Mouse (Mus musculus) lung, embryonic 15.5 days (tissue): ENCODE results near the gene Gm28434. TPM values are rescaled to one million over a fixed set of nuclear protein-coding genes. Genes with fewer than 3 reads are reported as not detected.

Experiments used
- ATAC-seq: fragments of 200-750 bp; cut with Nextera tagmentation; 2 replicates; pipeline ENCODE4 v1.8.0; 2017; ENCODE audit warnings: moderate number of reproducible peaks, borderline replicate concordance; ENCODE audit not compliant: low FRiP score, low TSS enrichment; ENCODE audit errors: extremely low read depth
- H3K27ac ChIP-seq: fragments of 300-500 bp; sonication (generic); 2 replicates; pipeline ENCODE4 v1.5.1; 2015; ENCODE audit warnings: moderate library complexity, mild to moderate bottlenecking, inconsistent platforms
- H3K27me3 ChIP-seq: fragments of 300-500 bp; sonication (generic); 2 replicates; pipeline ENCODE4 v1.6.1; 2015; ENCODE audit warnings: inconsistent platforms
- H3K36me3 ChIP-seq: fragments of 300-500 bp; sonication (generic); 2 replicates; pipeline ENCODE4 v1.6.1; 2015; ENCODE audit warnings: inconsistent platforms
- H3K4me1 ChIP-seq: fragments of 300-500 bp; sonication (generic); 2 replicates; pipeline ENCODE4 v1.6.1; 2015; ENCODE audit warnings: inconsistent platforms
- H3K4me2 ChIP-seq: fragments of 300-500 bp; sonication (generic); 2 replicates; pipeline ENCODE4 v1.6.1; 2015; ENCODE audit warnings: inconsistent platforms, mild to moderate bottlenecking, moderate library complexity
- H3K4me3 ChIP-seq: fragments of 300-500 bp; sonication (generic); 2 replicates; pipeline ENCODE4 v1.5.1; 2015; ENCODE audit warnings: mild to moderate bottlenecking, inconsistent platforms
- H3K9ac ChIP-seq: fragments of 300-500 bp; sonication (generic); 2 replicates; pipeline ENCODE4 v1.6.1; 2015; ENCODE audit warnings: inconsistent platforms
- H3K9me3 ChIP-seq: fragments of 300-500 bp; sonication (generic); 2 replicates; pipeline ENCODE4 v1.6.1; 2016; ENCODE audit warnings: inconsistent platforms
- WGBS: fragments of 180-500 bp; shearing (Covaris S2); methylation state at CpG from one replicate; pipeline ENCODE4 v1.1.7; 2015; 5-methylcytosine and 5-hydroxymethylcytosine counted together
- polyA plus RNA-seq: library from polyadenylated mRNA; unstranded; fragments of >200 nt; fragmentation: Nextera tagmentation; extraction: Ambion mirVana; gene quantifications from 2 replicates; pipeline ENCODE4 v1.2.1, GENCODE M21; 2015

The Gm28434 gene
- polyA plus RNA-seq: not detected in 2 replicates

DNA sequence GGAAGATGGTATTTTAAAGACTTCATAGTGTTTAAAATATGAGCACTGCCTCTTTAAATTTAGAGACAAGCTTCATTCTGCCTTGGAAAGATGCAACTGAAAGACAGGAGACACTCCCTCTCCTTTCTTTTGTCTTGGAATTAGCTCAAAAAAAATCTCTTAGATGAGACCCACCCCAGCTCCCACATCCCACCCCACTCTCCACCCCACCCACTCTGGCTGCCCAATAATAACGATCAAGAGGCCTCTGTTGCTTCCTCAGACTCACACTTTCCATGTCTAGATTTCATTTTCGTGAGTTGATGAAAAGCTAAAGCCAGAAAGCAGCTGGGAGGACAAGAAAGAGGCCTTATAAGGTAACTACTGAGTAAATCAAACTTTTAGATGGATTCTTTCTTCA lies at the start of gene Gm28434, which contains the start of gene 2310003L06Rik:
Gm28434 (plus strand) TSS at position 317 of the 400 bp plus-strand sequence.
2310003L06Rik (plus strand) TSS at position 259 of the 400 bp plus-strand sequence.
- Histone ChIP-seq H3K27ac (no peak within 1 kb of the TSS), H3K36me3 (no peaks in the 10 kb centered on the region), H3K9ac (no peak within 1 kb of the TSS), H3K9me3 (no peaks in the 10 kb centered on the region), H3K4me3 (no peak within 1 kb of the TSS), H3K4me2 (no peak within 1 kb of the TSS), H3K27me3 (no peaks in the 10 kb centered on the region), H3K4me1 (no peaks in the 10 kb centered on the region)
- 63% methylated on average over 2 of the region's 2 CpGs for WGBS
- no peak for ATAC-seq

DNA sequence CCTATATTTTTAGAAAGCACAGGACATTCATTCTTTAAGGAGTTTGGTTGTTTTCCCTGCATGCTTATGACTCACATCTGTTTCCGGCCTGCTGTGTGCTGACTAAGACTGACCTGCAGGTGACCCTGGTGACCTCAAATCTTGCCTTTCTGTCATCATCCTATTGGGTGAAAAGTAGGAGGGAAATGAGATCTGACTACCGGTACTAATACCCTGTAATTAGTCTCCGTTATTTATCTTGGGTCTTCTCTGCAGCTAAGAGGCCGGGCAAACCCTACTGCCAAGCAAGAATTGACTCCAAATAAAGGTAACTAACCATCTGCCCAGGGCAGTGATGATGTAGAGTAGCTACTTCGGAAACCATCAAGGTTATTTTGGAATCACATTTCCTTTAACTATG lies 43.9 kb upstream of the Gm28434 start, which contains the start of gene Csn3:
Csn3 (plus strand) TSS at position 208 of the 400 bp plus-strand sequence.
- Histone ChIP-seq H3K4me2 (no peak within 1 kb of the TSS), H3K9me3 (no peaks in the 10 kb centered on the region), H3K27ac (no peak within 1 kb of the TSS), H3K27me3 (no peaks in the 10 kb centered on the region), H3K4me1 (no peaks in the 10 kb centered on the region), H3K4me3 (no peak within 1 kb of the TSS), H3K9ac (no peak within 1 kb of the TSS), H3K36me3 (no peaks in the 10 kb centered on the region)
- no peak for ATAC-seq
- WGBS: 38% methylated on average over 5 of the region's 5 CpGs

DNA sequence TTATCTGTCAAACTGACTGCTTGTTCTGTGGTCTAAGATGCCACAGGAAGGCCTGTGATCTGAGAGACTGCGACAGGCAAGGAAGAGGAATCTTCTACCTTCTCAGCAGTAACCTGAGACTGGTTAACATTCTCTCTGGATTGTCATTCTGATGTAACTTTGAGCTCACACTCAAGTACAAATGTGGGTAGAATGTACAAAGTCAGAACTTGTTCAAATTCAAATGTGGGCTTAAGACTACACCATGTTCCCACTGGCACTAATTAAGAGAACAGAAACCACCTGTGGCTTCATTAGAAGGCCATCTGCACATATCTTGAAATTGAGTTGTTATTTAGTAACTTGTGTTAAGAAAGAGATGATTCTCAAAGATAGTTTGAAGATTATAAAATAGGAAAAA lies 37.7 kb upstream of the Gm28434 start:
- Histone ChIP-seq H3K4me3 (no peak overlapping the region), H3K4me2 (no peak overlapping the region)
- WGBS: 59% methylated on average over 1 of the region's 1 CpGs

DNA sequence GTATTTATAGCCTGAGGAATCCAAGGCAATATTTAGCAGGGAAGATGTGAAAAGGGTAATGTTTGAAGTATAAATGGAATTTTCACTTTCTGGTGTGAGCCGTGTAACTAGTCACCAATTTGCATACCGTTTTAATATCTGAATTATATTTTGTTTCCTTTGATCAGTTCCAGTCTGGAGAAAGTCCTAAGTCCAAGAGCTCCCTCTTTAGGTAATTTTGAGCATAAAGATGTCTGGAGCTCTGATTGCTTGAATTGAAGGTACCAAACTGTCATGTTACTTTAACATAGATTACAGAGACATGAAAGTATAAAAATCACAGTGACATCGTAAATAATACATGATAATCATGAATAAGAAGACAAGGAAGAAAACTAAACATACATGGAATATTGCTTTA lies 28.6 kb upstream of the Gm28434 start:
- H3K27ac ChIP-seq: no peak overlapping the region
- no peak overlapping the region for H3K4me2 ChIP-seq
- no peak overlapping the region for H3K4me3 ChIP-seq
- no peaks in the 10 kb centered on the region for H3K9me3 ChIP-seq
- no peaks in the 10 kb centered on the region for H3K36me3 ChIP-seq
- no peaks in the 10 kb centered on the region for H3K4me1 ChIP-seq
- no peak for ATAC-seq
- 35% methylated on average over 3 of the region's 3 CpGs for WGBS
- H3K9ac ChIP-seq: no peak overlapping the region
- H3K27me3 ChIP-seq: no peaks in the 10 kb centered on the region

More for the DNA sequence above, 37.7 kb upstream of the Gm28434 start:
- no peaks in the 10 kb centered on the region for H3K9me3 ChIP-seq
- no peaks in the 10 kb centered on the region for H3K36me3 ChIP-seq
- no peaks in the 10 kb centered on the region for H3K4me1 ChIP-seq
- no peak for ATAC-seq
- H3K9ac ChIP-seq: no peak overlapping the region
- H3K27ac ChIP-seq: no peak overlapping the region
- no peaks in the 10 kb centered on the region for H3K27me3 ChIP-seq

DNA sequence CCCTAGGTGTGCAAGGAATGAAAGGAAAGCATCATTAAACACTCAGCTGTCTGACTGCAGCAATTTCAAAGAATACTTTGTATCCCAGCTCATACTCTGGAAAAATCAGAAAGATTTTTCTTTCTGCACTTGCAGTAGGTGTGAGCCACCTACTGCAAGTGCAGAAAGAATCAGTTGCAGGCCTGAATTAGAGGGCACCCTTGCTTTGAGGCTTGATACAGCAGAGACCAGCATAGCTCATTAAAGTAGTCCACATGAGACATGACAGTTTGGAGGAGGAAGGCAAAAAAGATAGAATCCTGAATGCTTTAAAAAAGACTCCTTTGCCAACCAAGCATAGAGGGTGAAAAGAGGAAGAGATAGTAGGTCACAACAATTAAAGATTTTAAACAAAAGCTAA lies 26.8 kb upstream of the Gm28434 start:
- H3K4me3 ChIP-seq: no peak overlapping the region
- no peaks in the 10 kb centered on the region for H3K4me1 ChIP-seq
- no peaks in the 10 kb centered on the region for H3K27me3 ChIP-seq
- no peaks in the 10 kb centered on the region for H3K36me3 ChIP-seq
- no peak for ATAC-seq
- no peak overlapping the region for H3K4me2 ChIP-seq
- H3K27ac ChIP-seq: no peak overlapping the region
- no peak overlapping the region for H3K9ac ChIP-seq
- no peaks in the 10 kb centered on the region for H3K9me3 ChIP-seq

DNA sequence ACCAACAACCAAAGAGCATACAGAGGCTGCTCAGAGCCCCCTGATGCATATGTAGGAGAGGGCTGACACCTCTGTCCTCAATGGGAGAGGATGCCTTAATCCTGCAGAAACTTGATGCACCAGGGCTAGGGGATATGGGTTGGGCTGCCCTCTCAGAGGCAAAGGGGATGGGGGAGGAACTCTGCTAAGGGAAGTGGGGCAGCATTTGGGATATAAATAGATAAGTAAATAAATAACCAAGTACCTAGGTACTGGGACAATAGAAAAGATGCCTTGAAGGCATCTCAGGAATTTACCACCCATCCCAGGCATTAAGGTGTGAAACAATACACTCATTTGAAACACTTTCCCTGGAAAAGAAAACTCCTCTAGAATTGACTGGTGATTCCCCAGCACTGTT lies 17.5 kb upstream of the Gm28434 start:
- no peak overlapping the region for H3K4me2 ChIP-seq
- no peaks in the 10 kb centered on the region for H3K9me3 ChIP-seq
- H3K36me3 ChIP-seq: no peaks in the 10 kb centered on the region
- no peaks in the 10 kb centered on the region for H3K4me1 ChIP-seq
- H3K4me3 ChIP-seq: no peak overlapping the region
- ATAC-seq: no peak
- no peak overlapping the region for H3K9ac ChIP-seq
- H3K27ac ChIP-seq: no peak overlapping the region
- no peaks in the 10 kb centered on the region for H3K27me3 ChIP-seq

DNA sequence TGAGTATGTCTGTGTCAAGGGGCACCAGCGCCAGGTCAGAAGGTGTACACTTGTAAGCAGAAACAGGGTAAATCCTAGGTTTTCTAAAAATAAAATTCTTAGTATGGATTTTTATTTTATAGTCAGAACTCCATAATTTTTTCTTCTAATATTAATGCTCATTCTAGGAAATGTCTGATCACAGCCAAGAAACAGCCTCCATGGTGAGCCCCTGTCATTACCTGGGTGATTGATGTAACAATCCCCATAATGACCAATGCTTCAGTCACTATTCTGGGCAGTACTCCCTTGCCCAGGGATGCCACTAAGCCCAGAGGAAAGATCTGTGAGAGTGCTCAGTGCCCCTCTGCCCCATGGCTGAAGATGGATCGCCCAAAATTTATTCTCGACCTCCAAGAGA lies 9.8 kb downstream of the Gm28434 start, which contains the start of gene Cabs1:
Cabs1 (plus strand) TSS at position 301 of the 400 bp plus-strand sequence.
- ATAC-seq: no peak
- no peak within 1 kb of the TSS for H3K9ac ChIP-seq
- H3K36me3 ChIP-seq: no peaks in the 10 kb centered on the region
- H3K27me3 ChIP-seq: no peaks in the 10 kb centered on the region
- H3K4me1 ChIP-seq: no peaks in the 10 kb centered on the region
- no peak within 1 kb of the TSS for H3K4me3 ChIP-seq
- H3K27ac ChIP-seq: no peak within 1 kb of the TSS
- H3K4me2 ChIP-seq: no peak within 1 kb of the TSS
- WGBS: 68% methylated on average over 3 of the region's 3 CpGs
- H3K9me3 ChIP-seq: no peaks in the 10 kb centered on the region

DNA sequence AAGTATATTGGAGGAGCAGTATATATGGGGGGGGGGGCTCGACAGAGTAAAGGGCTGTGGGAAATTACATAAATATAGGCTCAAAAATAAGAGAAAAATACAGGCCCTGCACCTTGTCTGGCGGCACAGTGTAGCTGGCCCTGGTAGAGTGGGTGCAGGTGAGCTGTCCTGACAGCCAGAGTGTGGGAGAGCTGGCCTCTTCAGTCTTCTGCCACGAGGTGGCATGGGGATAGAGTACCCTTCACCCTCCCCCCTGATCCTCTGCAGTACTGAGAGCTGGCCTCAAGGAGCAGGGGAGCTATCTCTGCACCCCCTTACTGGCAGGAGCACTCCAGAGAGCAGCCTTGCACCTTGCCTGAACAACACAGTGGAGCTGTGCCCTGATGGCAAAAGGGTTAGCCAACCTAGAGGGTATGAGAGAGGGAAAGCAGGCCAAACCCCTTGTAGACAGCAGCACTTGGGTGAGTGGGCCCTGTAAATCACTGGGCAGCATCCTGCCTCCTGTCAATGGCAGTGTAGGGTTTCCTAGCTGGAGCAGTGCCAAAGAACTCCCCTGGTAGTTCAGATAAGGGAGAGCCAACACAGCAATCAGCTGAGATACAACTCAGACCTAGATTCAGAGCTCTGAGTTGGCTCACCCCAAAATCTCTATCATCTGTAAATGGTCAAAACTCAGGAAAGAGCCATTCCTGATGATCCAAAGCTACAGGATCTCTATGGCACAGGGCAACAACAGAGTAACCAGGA lies 13.3 kb downstream of the Gm28434 start:
- 58% methylated on average over 3 of the region's 3 CpGs for WGBS
- no peaks in the 10 kb centered on the region for H3K9me3 ChIP-seq
- H3K4me2 ChIP-seq: no peak overlapping the region
- H3K27me3 ChIP-seq: no peaks in the 10 kb centered on the region
- no peaks in the 10 kb centered on the region for H3K4me1 ChIP-seq
- ATAC-seq: no peak
- H3K4me3 ChIP-seq: no peak overlapping the region
- H3K9ac ChIP-seq: no peak overlapping the region
- H3K36me3 ChIP-seq: no peaks in the 10 kb centered on the region
- no peak overlapping the region for H3K27ac ChIP-seq

DNA sequence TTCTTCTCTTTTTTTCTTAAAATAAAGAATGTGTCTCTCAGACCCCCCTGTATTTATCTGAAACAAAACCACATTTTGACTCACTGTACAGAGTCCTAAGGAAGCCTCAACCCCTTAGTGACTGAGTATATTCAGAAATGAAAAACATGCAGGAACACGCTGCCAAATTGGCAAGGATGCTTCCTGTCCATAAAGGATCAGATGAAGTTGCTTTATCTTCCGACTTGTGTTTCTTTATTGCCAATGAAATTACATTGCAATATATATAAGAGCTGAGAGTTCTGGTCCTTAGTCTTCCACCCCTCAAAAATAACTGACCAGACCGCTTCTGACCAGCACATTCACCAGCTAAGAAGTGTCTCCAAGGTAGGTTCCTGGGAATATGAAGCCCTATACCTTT lies 32.9 kb downstream of the Gm28434 start, which contains the start of gene Smr3a:
Smr3a (plus strand) TSS at position 301 of the 400 bp plus-strand sequence.
- no peak within 1 kb of the TSS for H3K9ac ChIP-seq
- H3K4me1 ChIP-seq: no peaks in the 10 kb centered on the region
- no peak within 1 kb of the TSS for H3K4me2 ChIP-seq
- no peaks in the 10 kb centered on the region for H3K9me3 ChIP-seq
- ATAC-seq: no peak
- H3K27ac ChIP-seq: no peak within 1 kb of the TSS
- H3K36me3 ChIP-seq: no peaks in the 10 kb centered on the region
- H3K4me3 ChIP-seq: no peak within 1 kb of the TSS
- no peaks in the 10 kb centered on the region for H3K27me3 ChIP-seq
- WGBS: 84% methylated on average over 3 of the region's 3 CpGs

DNA sequence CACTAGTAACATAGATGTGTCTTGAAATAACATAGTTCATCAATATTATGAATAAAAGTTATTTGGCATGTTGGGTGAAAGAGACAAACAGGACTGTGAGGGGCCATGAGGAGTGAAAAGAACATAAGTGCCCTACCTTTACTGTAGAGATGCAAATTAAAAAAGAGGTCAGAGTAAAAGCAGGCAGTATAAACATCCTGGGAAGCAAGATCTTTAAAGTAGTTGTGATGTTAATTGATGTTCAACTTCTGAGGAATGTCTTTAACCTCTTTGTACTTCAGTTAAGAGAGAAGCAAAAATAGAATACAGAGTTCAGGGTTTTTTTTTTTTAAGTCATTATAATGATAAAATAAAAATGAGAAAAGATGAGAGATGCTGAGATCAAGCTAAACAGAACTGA lies 35.9 kb downstream of the Gm28434 start:
- H3K4me1 ChIP-seq: no peaks in the 10 kb centered on the region
- H3K27me3 ChIP-seq: no peaks in the 10 kb centered on the region
- ATAC-seq: no peak
- H3K4me3 ChIP-seq: no peak overlapping the region
- H3K27ac ChIP-seq: no peak overlapping the region
- no peak overlapping the region for H3K9ac ChIP-seq
- no peak overlapping the region for H3K4me2 ChIP-seq
- H3K9me3 ChIP-seq: no peaks in the 10 kb centered on the region
- H3K36me3 ChIP-seq: no peaks in the 10 kb centered on the region
